Mouse (Mus musculus): ENCODE data around the gene Vmn2r62. TPM values are rescaled to one million over a fixed set of nuclear protein-coding genes. Genes with fewer than 3 reads are reported as not detected.
"Not testable (repeated sequence)": the region's sequence is repeated elsewhere in the genome, so short reads cannot be mapped to it uniquely, and the experiment has no call there.

Gene Vmn2r62
- not detected for total RNA-seq (2021)

- not testable (repeated sequence) for DNase-seq
These were observed at the start of gene Vmn2r62 for GRCm38 (mm10) chr7:42793425-42793824. TSS of gene Vmn2r62 (minus strand) at chr7:42793525.

GRCm38 (mm10) chr7:42838366-42838765 is 45.0 kb upstream of the Vmn2r62 start:
- not testable (repeated sequence) for DNase-seq

- DNase-seq: no peak
These were observed 38.9 kb upstream of the Vmn2r62 start for GRCm38 (mm10) chr7:42832221-42832620.

GRCm38 (mm10) chr7:42749836-42750235 is 43.5 kb downstream of the Vmn2r62 start:
- no peak for DNase-seq

- no peak for DNase-seq
These were observed 54.7 kb downstream of the Vmn2r62 start for GRCm38 (mm10) chr7:42738536-42739210.

GRCm38 (mm10) chr7:42726917-42727316 is 66.4 kb downstream of the Vmn2r62 start, which contains the start of gene Gm17067:
TSS of gene Gm17067 (minus strand) at chr7:42727017.
- not testable (repeated sequence) for DNase-seq

Other genes starting within 250 kb of the Vmn2r62 start
- not detected for gene Gm21028, start 214.9 kb downstream of the Vmn2r62 start, total RNA-seq (2021)
- gene Zfp977, start 201.0 kb downstream of the Vmn2r62 start, total RNA-seq (2021): 1 to 10 TPM; 2.8 to 3.3 TPM
- gene Zfp976, start 150.9 kb downstream of the Vmn2r62 start, total RNA-seq (2021): 1 to 10 TPM; 4.9 to 5.2 TPM
- gene Zfp975, start 100.8 kb downstream of the Vmn2r62 start, total RNA-seq (2021): 1 to 10 TPM; 6.8 to 8.5 TPM
- gene Gm17067, start 66.5 kb downstream of the Vmn2r62 start, total RNA-seq (2021): not detected
- under 1 TPM; 0.30 to 0.43 TPM for gene Gm2381, start 73.7 kb upstream of the Vmn2r62 start, total RNA-seq (2021)
- not detected for gene Vmn2r63, start 140.3 kb upstream of the Vmn2r62 start, total RNA-seq (2021)
- not detected for gene Gm9268, start 225.2 kb upstream of the Vmn2r62 start, total RNA-seq (2021)